Mouse (Mus musculus): ENCODE data around the gene Gm2a. TPM values are rescaled to one million over a fixed set of nuclear protein-coding genes. Genes with fewer than 3 reads are reported as not detected.

Gene Gm2a
- polyA plus RNA-seq, 2 experiments, result 12.2 to 34.6 TPM

- Histone ChIP-seq H3K27me3 (ENCODE audit: control insufficient read depth, insufficient read depth, low read length) (no peaks in the 10 kb centered on the region), H3K4me3 (replicated peaks; ENCODE audit: low read length) (no peak overlapping the region), H3K4me2 (replicated peaks; ENCODE audit: low read depth, low read length, severe bottlenecking) (no peak overlapping the region), H3K4me1 (ENCODE audit: control insufficient read depth, insufficient read depth, low read length) (no peaks in the 10 kb centered on the region), H3K9me3 (ENCODE audit: control insufficient read depth, low read length) (no peaks in the 10 kb centered on the region), H3K9ac (ENCODE audit: low read depth, low read length, severe bottlenecking) (no peak overlapping the region), H3K27ac (replicated peaks; ENCODE audit: low read depth, low read length) (no peak overlapping the region), H3K36me3 (ENCODE audit: control insufficient read depth, insufficient read depth, low read length) (no peaks in the 10 kb centered on the region)
- ATAC-seq (ENCODE audit: low FRiP score, low read depth), result no peak
- no peak for DNase-seq (ENCODE audit: low spot score)
- no peak for TF ChIP-seq POLR2A (IDR thresholded peaks at IDR 0.05; ENCODE audit: borderline replicate concordance, extremely low read depth, insufficient read depth, insufficient read length)
- 54% methylated on average over 4 of the region's 4 CpGs for WGBS
Measured at GRCm38 (mm10) chr11:55066921-55067320, 31.0 kb upstream of the Gm2a start.

GRCm38 (mm10) chr11:55069023-55069422 is 28.9 kb upstream of the Gm2a start:
- Histone ChIP-seq H3K9ac (ENCODE audit: low read depth, low read length, severe bottlenecking) (no peak overlapping the region), H3K4me2 (replicated peaks; ENCODE audit: low read depth, low read length, severe bottlenecking) (no peak overlapping the region), H3K36me3 (ENCODE audit: control insufficient read depth, insufficient read depth, low read length) (no peaks in the 10 kb centered on the region), H3K4me3 (replicated peaks; ENCODE audit: low read length) (no peak overlapping the region), H3K27me3 (ENCODE audit: control insufficient read depth, insufficient read depth, low read length) (no peaks in the 10 kb centered on the region), H3K27ac (replicated peaks; ENCODE audit: low read depth, low read length) (no peak overlapping the region), H3K9me3 (ENCODE audit: control insufficient read depth, low read length) (no peaks in the 10 kb centered on the region), H3K4me1 (ENCODE audit: control insufficient read depth, insufficient read depth, low read length) (no peaks in the 10 kb centered on the region)
- no peak for TF ChIP-seq POLR2A (IDR thresholded peaks at IDR 0.05; ENCODE audit: borderline replicate concordance, extremely low read depth, insufficient read depth, insufficient read length)
- DNase-seq (ENCODE audit: low spot score), result no peak
- ATAC-seq (ENCODE audit: low FRiP score, low read depth), result no peak
- 46% methylated on average over 2 of the region's 2 CpGs for WGBS

- Histone ChIP-seq H3K27me3 (ENCODE audit: control insufficient read depth, insufficient read depth, low read length) (no peaks in the 10 kb centered on the region), H3K4me1 (ENCODE audit: control insufficient read depth, insufficient read depth, low read length) (no peaks in the 10 kb centered on the region), H3K4me2 (replicated peaks; ENCODE audit: low read depth, low read length, severe bottlenecking) (no peak overlapping the region), H3K9me3 (ENCODE audit: control insufficient read depth, low read length) (no peaks in the 10 kb centered on the region), H3K4me3 (replicated peaks; ENCODE audit: low read length) (no peak overlapping the region), H3K9ac (ENCODE audit: low read depth, low read length, severe bottlenecking) (no peak overlapping the region), H3K27ac (replicated peaks; ENCODE audit: low read depth, low read length) (no peak overlapping the region), H3K36me3 (ENCODE audit: control insufficient read depth, insufficient read depth, low read length) (no peaks in the 10 kb centered on the region)
- TF ChIP-seq POLR2A (IDR thresholded peaks at IDR 0.05; ENCODE audit: borderline replicate concordance, extremely low read depth, insufficient read depth, insufficient read length), result no peak
- WGBS, result 84% methylated on average over 5 of the region's 5 CpGs
- ATAC-seq (ENCODE audit: low FRiP score, low read depth) (no peak), DNase-seq (ENCODE audit: low spot score) (no peak)
Measured at GRCm38 (mm10) chr11:55071344-55071743, 26.6 kb upstream of the Gm2a start.

- no peak for TF ChIP-seq POLR2A (IDR thresholded peaks at IDR 0.05; ENCODE audit: borderline replicate concordance, extremely low read depth, insufficient read depth, insufficient read length)
- H3K4me1 ChIP-seq (ENCODE audit: control insufficient read depth, insufficient read depth, low read length), result peaks cover 4% of the 10 kb centered on the region; the same call in 1 of the 2 replicates
- no peak overlapping the region for H3K27ac ChIP-seq (replicated peaks; ENCODE audit: low read depth, low read length)
- H3K36me3 ChIP-seq (ENCODE audit: control insufficient read depth, insufficient read depth, low read length), result no peaks in the 10 kb centered on the region
- H3K4me3 ChIP-seq (replicated peaks; ENCODE audit: low read length), result no peak overlapping the region
- DNase-seq (ENCODE audit: low spot score), result no peak
- H3K4me2 ChIP-seq (replicated peaks; ENCODE audit: low read depth, low read length, severe bottlenecking), result no peak overlapping the region
- H3K9ac ChIP-seq (ENCODE audit: low read depth, low read length, severe bottlenecking), result no peak overlapping the region
- H3K9me3 ChIP-seq (ENCODE audit: control insufficient read depth, low read length), result no peaks in the 10 kb centered on the region
- no peak for ATAC-seq (ENCODE audit: low FRiP score, low read depth)
- H3K27me3 ChIP-seq (ENCODE audit: control insufficient read depth, insufficient read depth, low read length), result no peaks in the 10 kb centered on the region
- WGBS, result 82% methylated on average over 8 of the region's 8 CpGs
Measured at GRCm38 (mm10) chr11:55072467-55072866, 25.4 kb upstream of the Gm2a start.

GRCm38 (mm10) chr11:55073191-55073590 is 24.7 kb upstream of the Gm2a start:
- H3K27me3 ChIP-seq (ENCODE audit: control insufficient read depth, insufficient read depth, low read length), result no peaks in the 10 kb centered on the region
- no peaks in the 10 kb centered on the region for H3K9me3 ChIP-seq (ENCODE audit: control insufficient read depth, low read length)
- no peak for DNase-seq (ENCODE audit: low spot score)
- no peak overlapping the region for H3K4me3 ChIP-seq (replicated peaks; ENCODE audit: low read length)
- no peak for TF ChIP-seq POLR2A (IDR thresholded peaks at IDR 0.05; ENCODE audit: borderline replicate concordance, extremely low read depth, insufficient read depth, insufficient read length)
- no peak overlapping the region for H3K4me2 ChIP-seq (replicated peaks; ENCODE audit: low read depth, low read length, severe bottlenecking)
- 56% methylated on average over 10 of the region's 10 CpGs for WGBS
- no peak overlapping the region for H3K9ac ChIP-seq (ENCODE audit: low read depth, low read length, severe bottlenecking)
- H3K36me3 ChIP-seq (ENCODE audit: control insufficient read depth, insufficient read depth, low read length), result no peaks in the 10 kb centered on the region
- ATAC-seq (ENCODE audit: low FRiP score, low read depth), result no peak
- H3K4me1 ChIP-seq (ENCODE audit: control insufficient read depth, insufficient read depth, low read length), result peaks cover 6% of the 10 kb centered on the region; the same call in 1 of the 2 replicates
- H3K27ac ChIP-seq (replicated peaks; ENCODE audit: low read depth, low read length), result no peak overlapping the region

- no peak overlapping the region for H3K9ac ChIP-seq (ENCODE audit: low read depth, low read length, severe bottlenecking)
- no peak for ATAC-seq (ENCODE audit: low FRiP score, low read depth)
- DNase-seq (ENCODE audit: low spot score), result peak; percentile 27
- H3K4me2 ChIP-seq (replicated peaks; ENCODE audit: low read depth, low read length, severe bottlenecking), result no peak overlapping the region
- TF ChIP-seq POLR2A (IDR thresholded peaks at IDR 0.05; ENCODE audit: borderline replicate concordance, extremely low read depth, insufficient read depth, insufficient read length), result no peak
- H3K36me3 ChIP-seq (ENCODE audit: control insufficient read depth, insufficient read depth, low read length), result no peaks in the 10 kb centered on the region
- no peak overlapping the region for H3K27ac ChIP-seq (replicated peaks; ENCODE audit: low read depth, low read length)
- WGBS, result 43% methylated on average over 2 of the region's 2 CpGs
- H3K4me3 ChIP-seq (replicated peaks; ENCODE audit: low read length), result no peak overlapping the region
- H3K9me3 ChIP-seq (ENCODE audit: control insufficient read depth, low read length), result no peaks in the 10 kb centered on the region
- H3K4me1 ChIP-seq (ENCODE audit: control insufficient read depth, insufficient read depth, low read length), result peaks cover 6% of the 10 kb centered on the region; the same call in 1 of the 2 replicates
- no peaks in the 10 kb centered on the region for H3K27me3 ChIP-seq (ENCODE audit: control insufficient read depth, insufficient read depth, low read length)
Measured at GRCm38 (mm10) chr11:55075602-55076001, 22.3 kb upstream of the Gm2a start.
